In genomic region chr11:115250405-115251090, GRCm38 (mm10) we compare ENCODE assay signal across 8 mouse cellular contexts. TPM values are rescaled to one million over a fixed set of nuclear protein-coding genes. Genes with fewer than 3 reads are reported as not detected.
DNase-seq lines count a peak whose midpoint lies in the region; ATAC-seq and TF ChIP-seq lines count a peak whose summit lies in the region.

No protein-coding gene starts in this region.

- no peaks in the 10 kb centered on the region for H3K9me3 ChIP-seq in lung, embryonic 15.5 days
- no peaks in the 10 kb centered on the region for H3K9me3 ChIP-seq in limb, embryonic 10.5 days (replicated peaks)
- H3K9me3 ChIP-seq in neural tube, embryonic 15.5 days (replicated peaks) = no peaks in the 10 kb centered on the region

- H3K4me3 ChIP-seq in lung, embryonic 15.5 days = peak overlapping the region; percentile 34
- H3K4me3 ChIP-seq in embryonic fibroblast, embryonic 13.5 days (ENCODE audit: insufficient read depth, low read length) = 0 out of 2 replicates have a peak overlapping the region, but pooled peaks have one; percentile 3
- peak overlapping the region; percentile 55 for H3K4me3 ChIP-seq in limb, embryonic 10.5 days
- peak overlapping the region; percentile 48 for H3K4me3 ChIP-seq in neural tube, embryonic 15.5 days (replicated peaks)

- ATAC-seq in lung, embryonic 15.5 days (ENCODE audit: borderline replicate concordance, extremely low read depth, low FRiP score, low TSS enrichment) = no peak
- no peak for ATAC-seq in neural tube, embryonic 15.5 days (ENCODE audit: low FRiP score)

- H3K9ac ChIP-seq in lung, embryonic 15.5 days = no peak overlapping the region
- H3K9ac ChIP-seq in neural tube, embryonic 15.5 days (replicated peaks) = peak overlapping the region; percentile 49

- TF ChIP-seq POLR2A in embryonic fibroblast, embryonic 13.5 days (IDR thresholded peaks at IDR 0.05; ENCODE audit: low read depth, low read length) = no peak

- DNase-seq in lung, postnatal 4 days = no peak
- peak; percentile 49 for DNase-seq in limb, embryonic 10.5 days (ENCODE audit: low spot score)
- no peak for DNase-seq in gastrocnemius, postnatal 10 days
- no peak for DNase-seq in adrenal gland, adult 18-20 months (ENCODE audit: low spot score in 2 of 2)
- DNase-seq in layer of hippocampus, adult 9-10 months (ENCODE audit: low spot score) = no peak

- 2% methylated on average over 29 of the region's 36 CpGs for WGBS in lung, embryonic 15.5 days
- WGBS in limb, embryonic 10.5 days = under 1% methylated on average over 36 of the region's 36 CpGs
- 1% methylated on average over 36 of the region's 36 CpGs for WGBS in neural tube, embryonic 15.5 days

- H3K27ac ChIP-seq in lung, embryonic 15.5 days = no peak overlapping the region
- H3K27ac ChIP-seq in embryonic fibroblast, embryonic 13.5 days (ENCODE audit: insufficient read depth, low read length) = no peak overlapping the region
- peak overlapping the region; percentile 42 for H3K27ac ChIP-seq in limb, embryonic 10.5 days
- no peak overlapping the region for H3K27ac ChIP-seq in neural tube, embryonic 15.5 days (replicated peaks)

- peak overlapping the region; percentile 59 for H3K4me2 ChIP-seq in lung, embryonic 15.5 days
- H3K4me2 ChIP-seq in neural tube, embryonic 15.5 days = peak overlapping the region; percentile 95

- no peak for TF ChIP-seq CTCF in embryonic fibroblast, embryonic 13.5 days (IDR thresholded peaks at IDR 0.05; ENCODE audit: borderline replicate concordance, insufficient read depth, low read length)

- H3K27me3 ChIP-seq in lung, embryonic 15.5 days = peaks cover 95% of the 10 kb centered on the region
- H3K27me3 ChIP-seq in limb, embryonic 10.5 days (ENCODE audit: low read depth, poor library complexity, severe bottlenecking) = peaks cover 100% of the 10 kb centered on the region
- H3K27me3 ChIP-seq in neural tube, embryonic 15.5 days (replicated peaks) = peaks cover 77% of the 10 kb centered on the region

- peaks cover 10% of the 10 kb centered on the region for H3K4me1 ChIP-seq in lung, embryonic 15.5 days
- no peaks in the 10 kb centered on the region for H3K4me1 ChIP-seq in embryonic fibroblast, embryonic 13.5 days (ENCODE audit: control insufficient read depth, insufficient read depth, low read length)
- H3K4me1 ChIP-seq in limb, embryonic 10.5 days = peaks cover 43% of the 10 kb centered on the region
- peaks cover 35% of the 10 kb centered on the region for H3K4me1 ChIP-seq in neural tube, embryonic 15.5 days

- no peaks in the 10 kb centered on the region for H3K36me3 ChIP-seq in lung, embryonic 15.5 days
- H3K36me3 ChIP-seq in limb, embryonic 10.5 days = no peaks in the 10 kb centered on the region
- H3K36me3 ChIP-seq in neural tube, embryonic 15.5 days = no peaks in the 10 kb centered on the region

RNA-seq across cellular contexts. Expression of gene Grin2c, which starts 16.5 kb away (rescaled TPM):
- 0.05 and 0.08 TPM in 2 replicates for polyA plus RNA-seq in lung, embryonic 15.5 days (2015; fragmentation: Nextera tagmentation; extraction: Ambion mirVana)
- not detected in 2 replicates for polyA plus RNA-seq in embryonic fibroblast, embryonic 13.5 days (2011; ENCODE audit: insufficient read length, low read depth, missing spikeins)
- polyA plus RNA-seq in limb, embryonic 10.5 days (2016; fragmentation: Nextera tagmentation; extraction: Ambion mirVana) = 0.11 and 0.34 TPM in 2 replicates
- 0.34 and 0.44 TPM in 2 replicates for polyA plus RNA-seq in neural tube, embryonic 15.5 days (2015; fragmentation: Nextera tagmentation; extraction: Ambion mirVana)
- total RNA-seq in gastrocnemius, postnatal 10 days (2021) = under 1 TPM; 0.05 to 0.16 TPM
- total RNA-seq in adrenal gland, adult 18-20 months (2021) = 10 to 100 TPM in 1 of 2 experiments, 1 to 10 TPM in 1; 2.2 to 10.6 TPM

RNA-seq across cellular contexts. Expression of gene Fdxr, which starts 26.3 kb away (rescaled TPM):
- polyA plus RNA-seq in lung, embryonic 15.5 days (2015; fragmentation: Nextera tagmentation; extraction: Ambion mirVana) = 14.6 and 15.8 TPM in 2 replicates
- polyA plus RNA-seq in embryonic fibroblast, embryonic 13.5 days (2011; ENCODE audit: insufficient read length, low read depth, missing spikeins) = 4.1 and 6.4 TPM in 2 replicates
- 18.2 and 19.3 TPM in 2 replicates for polyA plus RNA-seq in limb, embryonic 10.5 days (2016; fragmentation: Nextera tagmentation; extraction: Ambion mirVana)
- 18.6 and 21.5 TPM in 2 replicates for polyA plus RNA-seq in neural tube, embryonic 15.5 days (2015; fragmentation: Nextera tagmentation; extraction: Ambion mirVana)
- 1 to 10 TPM; 5.0 to 5.7 TPM for total RNA-seq in gastrocnemius, postnatal 10 days (2021)
- 1,000 to 10,000 TPM; 1,063 to 1,343 TPM for total RNA-seq in adrenal gland, adult 18-20 months (2021)

RNA-seq across cellular contexts. Expression of gene Fads6, which starts 46.9 kb away (rescaled TPM):
- 0.30 and 0.32 TPM in 2 replicates for polyA plus RNA-seq in lung, embryonic 15.5 days (2015; fragmentation: Nextera tagmentation; extraction: Ambion mirVana)
- polyA plus RNA-seq in embryonic fibroblast, embryonic 13.5 days (2011; ENCODE audit: insufficient read length, low read depth, missing spikeins) = 0.15 TPM in 1 of 2 replicates, not detected in the other
- 0.06 and 0.13 TPM in 2 replicates for polyA plus RNA-seq in limb, embryonic 10.5 days (2016; fragmentation: Nextera tagmentation; extraction: Ambion mirVana)
- 2.0 and 2.1 TPM in 2 replicates for polyA plus RNA-seq in neural tube, embryonic 15.5 days (2015; fragmentation: Nextera tagmentation; extraction: Ambion mirVana)
- 1 to 10 TPM in 1 of 2 experiments, under 1 TPM in 1; 0.86 to 1.1 TPM for total RNA-seq in gastrocnemius, postnatal 10 days (2021)
- 10 to 100 TPM; 43.9 to 59.6 TPM for total RNA-seq in adrenal gland, adult 18-20 months (2021)

RNA-seq across cellular contexts. Expression of gene Otop2, which starts 56.4 kb away (rescaled TPM):
- polyA plus RNA-seq in lung, embryonic 15.5 days (2015; fragmentation: Nextera tagmentation; extraction: Ambion mirVana) = not detected in 2 replicates
- polyA plus RNA-seq in embryonic fibroblast, embryonic 13.5 days (2011; ENCODE audit: insufficient read length, low read depth, missing spikeins) = not detected in 2 replicates
- not detected in 2 replicates for polyA plus RNA-seq in limb, embryonic 10.5 days (2016; fragmentation: Nextera tagmentation; extraction: Ambion mirVana)
- 0.15 and 0.26 TPM in 2 replicates for polyA plus RNA-seq in neural tube, embryonic 15.5 days (2015; fragmentation: Nextera tagmentation; extraction: Ambion mirVana)
- not detected for total RNA-seq in gastrocnemius, postnatal 10 days (2021)
- not detected for total RNA-seq in adrenal gland, adult 18-20 months (2021)

Comparison
In these comparisons a context has a peak if more than half of its experiments do, and no peak if none do; other contexts are left out.
1. H3K4me3 ChIP-seq: peak in every context shown above with its lines; median percentile 55 in limb, embryonic 10.5 days; 48 in neural tube, embryonic 15.5 days; 34 in lung, embryonic 15.5 days; 3 in embryonic fibroblast, embryonic 13.5 days.